In the genomic region with DNA sequence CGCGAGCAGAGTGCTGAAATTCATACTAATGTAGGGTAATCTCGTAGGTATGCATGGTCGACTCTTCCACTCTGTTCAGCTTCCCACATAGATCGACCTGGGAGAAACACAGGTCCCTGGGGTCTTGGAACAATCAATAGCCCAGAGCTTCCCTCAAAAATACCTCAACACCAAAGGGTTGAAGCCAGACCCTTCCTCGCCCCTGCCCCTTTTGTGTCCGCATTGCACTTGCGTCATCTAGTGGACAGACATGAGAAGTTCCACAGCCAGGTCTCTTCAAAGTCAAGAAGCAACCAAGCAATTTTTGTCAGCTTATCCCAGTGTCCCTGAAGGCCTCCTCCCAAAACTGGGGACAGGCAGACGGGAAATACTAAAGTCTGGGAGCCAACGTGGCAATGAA, we compare ENCODE assay signal across 9 mouse cellular contexts.
DNase-seq lines count a peak whose midpoint lies in the region; ATAC-seq and TF ChIP-seq lines count a peak whose summit lies in the region.
"Had no signal": no experiment of that assay in that cellular context is flagged by ENCODE, and none has a peak within 500 bp of the region (broad histone marks: within the 10 kb centered on the region; RNA-seq: fewer than 3 reads in every experiment).

No protein-coding gene starts in this region.

- 21% methylated on average over 10 of the region's 10 CpGs for WGBS in liver, adult 2 months
- WGBS in liver, embryonic 11.5 days, result 25% methylated on average over 10 of the region's 10 CpGs
- WGBS in heart, postnatal 0 days, result 23% methylated on average over 10 of the region's 10 CpGs
- 23% methylated on average over 10 of the region's 10 CpGs for WGBS in midbrain, embryonic 14.5 days

- no peaks in the 10 kb centered on the region for H3K36me3 ChIP-seq in liver, adult 2 months (ENCODE audit: control insufficient read depth, insufficient read depth, low read length)
- H3K36me3 ChIP-seq in liver, embryonic 11.5 days (ENCODE audit: control insufficient read depth, insufficient read depth, low read length), result no peaks in the 10 kb centered on the region
- no peaks in the 10 kb centered on the region for H3K36me3 ChIP-seq in heart, postnatal 0 days (replicated peaks; ENCODE audit: control insufficient read depth, insufficient read depth, low read length)
- no peaks in the 10 kb centered on the region for H3K36me3 ChIP-seq in midbrain, embryonic 14.5 days (ENCODE audit: control insufficient read depth, insufficient read depth, low read length)
- H3K36me3 ChIP-seq: limb, embryonic 13.5 days had no signal

- H3K27ac ChIP-seq in liver, adult 2 months (replicated peaks; ENCODE audit: insufficient read depth, low read depth, low read length), result no peak overlapping the region
- H3K27ac ChIP-seq in liver, embryonic 11.5 days (ENCODE audit: low read depth, low read length), result no peak overlapping the region
- no peak overlapping the region for H3K27ac ChIP-seq in heart, postnatal 0 days (ENCODE audit: low read depth)
- H3K27ac ChIP-seq in midbrain, embryonic 14.5 days (replicated peaks; ENCODE audit: low read depth, low read length), result no peak overlapping the region
- H3K27ac ChIP-seq: limb, embryonic 13.5 days had no signal

- no peaks in the 10 kb centered on the region for H3K9me3 ChIP-seq in liver, embryonic 11.5 days (ENCODE audit: control insufficient read depth, low read length)
- H3K9me3 ChIP-seq in heart, postnatal 0 days (replicated peaks; ENCODE audit: control insufficient read depth, low read length), result no peaks in the 10 kb centered on the region
- H3K9me3 ChIP-seq in midbrain, embryonic 14.5 days (ENCODE audit: control insufficient read depth, low read length), result no peaks in the 10 kb centered on the region
- H3K9me3 ChIP-seq: limb, embryonic 13.5 days had no signal

- DNase-seq in liver, adult 2 months (ENCODE audit: extremely low read depth, low read depth, low spot score), result peak; percentile 13
- DNase-seq in liver, embryonic 11.5 days (ENCODE audit: low spot score), result no peak
- DNase-seq in heart, postnatal 0 days (ENCODE audit: low spot score), result no peak
- DNase-seq in midbrain, embryonic 14.5 days, result peak; percentile 77
- DNase-seq in thymus, postnatal 25 days, result no peak
- DNase-seq in urinary bladder, adult 2 months (ENCODE audit: low spot score), result no peak
- no peak for DNase-seq in thymus, postnatal 4 days

- no peaks in the 10 kb centered on the region for H3K79me2 ChIP-seq in liver, adult 2 months (ENCODE audit: control insufficient read depth, insufficient read depth, low read length)

- H3K4me1 ChIP-seq in liver, adult 2 months (ENCODE audit: control insufficient read depth, insufficient read depth, low read length), result no peaks in the 10 kb centered on the region
- no peaks in the 10 kb centered on the region for H3K4me1 ChIP-seq in liver, embryonic 11.5 days (replicated peaks; ENCODE audit: control insufficient read depth, insufficient read depth, low read length)
- H3K4me1 ChIP-seq in heart, postnatal 0 days (ENCODE audit: control insufficient read depth, insufficient read depth), result peaks cover 10% of the 10 kb centered on the region; the same call in 1 of the 2 replicates
- no peaks in the 10 kb centered on the region for H3K4me1 ChIP-seq in midbrain, embryonic 14.5 days (ENCODE audit: control insufficient read depth, insufficient read depth, low read length)
- H3K4me1 ChIP-seq: limb, embryonic 13.5 days had no signal

- no peak overlapping the region for H3K4me3 ChIP-seq in liver, adult 2 months (ENCODE audit: insufficient read depth, low read depth, low read length)
- H3K4me3 ChIP-seq in liver, embryonic 11.5 days (ENCODE audit: low read depth, low read length), result no peak overlapping the region
- H3K4me3 ChIP-seq in heart, postnatal 0 days (ENCODE audit: low read depth, low read length), result no peak overlapping the region
- H3K4me3 ChIP-seq in midbrain, embryonic 14.5 days (replicated peaks; ENCODE audit: low read depth, low read length), result 0 out of 2 replicates have a peak overlapping the region, but pooled peaks have one; percentile 5
- H3K4me3 ChIP-seq: limb, embryonic 13.5 days had no signal

- ATAC-seq in liver, embryonic 11.5 days (replicated peaks; ENCODE audit: low FRiP score), result no peak
- peak; percentile 20; the same call in 1 of the 2 replicates for ATAC-seq in common myeloid progenitor, adult 5-6 weeks (replicated peaks; ENCODE audit: low read depth, poor library complexity, severe bottlenecking)
- no peak for ATAC-seq in heart, postnatal 0 days (ENCODE audit: insufficient read depth, low read depth)
- no peak; the same call in 1 of the 2 replicates for ATAC-seq in midbrain, embryonic 14.5 days (ENCODE audit: low FRiP score, low TSS enrichment)

- TF ChIP-seq CTCF in liver, adult 2 months (IDR thresholded peaks at IDR 0.05; ENCODE audit: low read depth, low read length), result peak; percentile 77
- TF ChIP-seq CTCF in heart, postnatal 0 days (IDR thresholded peaks at IDR 0.05; ENCODE audit: low read depth), result peak; percentile 74

- no peak for TF ChIP-seq EP300 in heart, postnatal 0 days (IDR thresholded peaks at IDR 0.05; ENCODE audit: low read depth)

- H3K9ac ChIP-seq in liver, adult 2 months (ENCODE audit: low read depth, low read length), result no peak overlapping the region
- H3K9ac ChIP-seq in liver, embryonic 11.5 days (ENCODE audit: low read depth, low read length), result no peak overlapping the region
- no peak overlapping the region for H3K9ac ChIP-seq in heart, postnatal 0 days (replicated peaks; ENCODE audit: low read depth, low read length)
- H3K9ac ChIP-seq in midbrain, embryonic 14.5 days (replicated peaks; ENCODE audit: low read length), result no peak overlapping the region
- H3K9ac ChIP-seq: limb, embryonic 13.5 days had no signal

- H3K4me2 ChIP-seq in liver, embryonic 11.5 days, result no peak overlapping the region
- peak overlapping the region; percentile 51 for H3K4me2 ChIP-seq in heart, postnatal 0 days (ENCODE audit: low read depth, low read length)
- H3K4me2 ChIP-seq in midbrain, embryonic 14.5 days (ENCODE audit: low read length), result peak overlapping the region; percentile 40
- H3K4me2 ChIP-seq: limb, embryonic 13.5 days had no signal

- TF ChIP-seq POLR2A in liver, adult 2 months (IDR thresholded peaks at IDR 0.05; ENCODE audit: extremely low read depth, insufficient read depth, low read length), result no peak

- H3K27me3 ChIP-seq in liver, adult 2 months (ENCODE audit: control insufficient read depth, insufficient read depth, low read length), result no peaks in the 10 kb centered on the region
- no peaks in the 10 kb centered on the region for H3K27me3 ChIP-seq in liver, embryonic 11.5 days (replicated peaks; ENCODE audit: control insufficient read depth, insufficient read depth, low read length)
- H3K27me3 ChIP-seq in heart, postnatal 0 days (ENCODE audit: control insufficient read depth, insufficient read depth, low read length), result no peaks in the 10 kb centered on the region
- H3K27me3 ChIP-seq in midbrain, embryonic 14.5 days (ENCODE audit: control insufficient read depth, insufficient read depth, low read length), result no peaks in the 10 kb centered on the region
- H3K27me3 ChIP-seq: limb, embryonic 13.5 days had no signal

Comparison
In these comparisons a context has a peak if more than half of its experiments do, and no peak if none do; other contexts are left out.
1. DNase-seq: peak in liver, adult 2 months (single experiment) and midbrain, embryonic 14.5 days (single experiment); none in liver, embryonic 11.5 days (single experiment), heart, postnatal 0 days (single experiment), thymus, postnatal 25 days (single experiment), urinary bladder, adult 2 months (single experiment) and thymus, postnatal 4 days (single experiment).